Mouse (Mus musculus) mouse trophoblast stem cell (cell line): Measurements from ENCODE around the gene Txn1.

Source experiments
- in situ Hi-C, 2 experiments: fragments of 300-500 bp; cut with MseI, MboI; formaldehyde crosslinking; loops; 2 replicates in 1 of 2; 3 replicates in 1 of 2; pipeline ENCODE4 v1.15.1; 2025

Txn1 gene

DNA sequence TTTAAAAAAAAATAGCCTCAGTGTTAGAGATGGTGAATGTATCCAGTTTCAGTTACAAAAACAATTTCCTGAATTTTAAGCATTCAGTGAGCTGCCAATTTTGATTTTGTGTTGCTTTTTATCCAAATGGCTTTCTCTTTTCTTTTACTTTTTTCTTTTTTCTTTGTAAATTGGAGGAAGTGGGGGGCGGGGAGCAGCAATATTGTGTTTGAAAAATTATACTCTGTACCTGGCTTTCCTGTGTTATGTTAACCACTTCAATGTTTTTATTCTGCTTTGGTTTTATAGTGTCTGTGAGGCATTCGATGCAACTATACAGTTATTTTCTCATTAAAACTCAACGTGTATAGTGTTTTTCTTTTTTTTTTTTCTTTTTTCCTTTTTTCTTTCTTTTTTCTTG, 59.6 kb downstream of the Txn1 start:
- in situ Hi-C loops = no loop called here

- in situ Hi-C loops = no loop called here
Observed at GRCm38 (mm10) chr4:57895902-57896301, 60.3 kb downstream of the Txn1 start.

DNA sequence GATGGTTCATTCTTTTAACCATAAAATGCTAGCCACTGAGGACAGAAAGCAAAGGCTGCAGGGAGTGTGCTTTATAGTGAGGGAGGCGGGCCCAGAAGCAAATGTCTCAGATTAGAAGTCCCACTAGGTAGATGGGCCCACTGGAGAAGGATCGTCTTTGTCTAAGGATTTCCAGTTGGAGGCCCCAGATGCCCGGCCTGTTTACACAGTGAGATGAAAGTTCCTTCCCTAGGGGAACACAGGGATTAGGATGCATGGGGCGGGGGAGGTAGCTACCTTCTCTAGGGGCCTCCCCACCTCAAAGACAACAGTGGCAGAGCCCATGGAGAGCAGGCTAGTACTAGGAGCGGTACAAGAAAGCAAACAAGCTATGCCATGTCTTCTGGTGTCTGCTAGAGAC, 61.1 kb downstream of the Txn1 start:
- in situ Hi-C loops = no loop called here
